Mouse (Mus musculus) yolk sac, embryonic 10.5 days (tissue): Measurements from ENCODE around the gene Mfge8.
A peak's percentile ranks its signal among the peaks of the same experiment; 100 is the strongest.

ENCODE experiments used
- DNase-seq: peaks from one replicate; pipeline ENCODE4 v3.0.0-alpha.2; 2017; ENCODE audit warnings: low spot score

The Mfge8 gene

GRCm38 (mm10) chr7:79148711-79149266, at the start of gene Mfge8:
Gene Mfge8, minus strand, starts transcription at chr7:79149060.
- DNase-seq, result peak; percentile 94

- DNase-seq, result no peak
These were observed 45.9 kb upstream of the Mfge8 start for GRCm38 (mm10) chr7:79194560-79195413.

DNA sequence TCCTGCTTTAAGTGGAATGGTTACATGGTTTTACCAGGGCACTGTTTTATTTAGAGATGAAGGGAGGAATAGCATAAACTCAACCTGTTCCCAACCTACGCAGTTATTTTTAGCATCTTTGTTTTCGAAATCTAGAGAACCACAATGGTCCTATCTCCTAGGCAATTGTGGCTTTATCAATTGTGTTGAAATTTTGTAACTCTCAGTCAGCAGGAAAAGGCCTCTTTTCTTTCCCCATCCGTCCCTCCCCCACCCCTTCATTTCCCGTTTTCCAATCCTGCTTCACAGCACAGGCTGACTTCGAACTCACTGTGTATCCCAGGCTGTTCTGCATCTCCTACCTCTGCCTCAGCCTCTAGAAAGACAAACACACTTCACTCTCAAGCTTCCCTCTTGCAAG, 45.1 kb upstream of the Mfge8 start:
- DNase-seq, result no peak

DNA sequence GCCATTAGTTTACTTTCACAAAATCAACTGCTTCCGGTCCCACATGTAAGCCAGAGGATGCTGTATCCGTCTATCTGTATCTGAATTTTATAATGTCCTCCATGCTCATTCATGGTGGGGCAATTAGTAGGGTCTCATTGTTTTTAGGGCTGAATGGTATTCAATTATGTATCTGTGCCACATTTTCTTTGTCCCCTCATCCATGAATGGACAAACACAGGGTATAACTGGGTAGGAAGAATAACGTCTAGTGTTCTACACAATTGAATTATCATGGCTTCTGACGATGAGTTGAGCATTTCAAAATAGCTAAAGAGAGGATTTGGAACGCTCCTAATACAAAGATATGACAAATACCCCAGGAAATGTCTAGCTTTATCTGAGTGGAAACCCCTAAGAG, 42.6 kb upstream of the Mfge8 start:
- DNase-seq, result no peak

- DNase-seq, result no peak
These were observed 41.7 kb upstream of the Mfge8 start for GRCm38 (mm10) chr7:79190592-79190991.

- no peak for DNase-seq
These were observed 40.4 kb upstream of the Mfge8 start for GRCm38 (mm10) chr7:79189211-79189610.

- DNase-seq, result no peak
These were observed 38.7 kb upstream of the Mfge8 start for GRCm38 (mm10) chr7:79187591-79187990.

DNA sequence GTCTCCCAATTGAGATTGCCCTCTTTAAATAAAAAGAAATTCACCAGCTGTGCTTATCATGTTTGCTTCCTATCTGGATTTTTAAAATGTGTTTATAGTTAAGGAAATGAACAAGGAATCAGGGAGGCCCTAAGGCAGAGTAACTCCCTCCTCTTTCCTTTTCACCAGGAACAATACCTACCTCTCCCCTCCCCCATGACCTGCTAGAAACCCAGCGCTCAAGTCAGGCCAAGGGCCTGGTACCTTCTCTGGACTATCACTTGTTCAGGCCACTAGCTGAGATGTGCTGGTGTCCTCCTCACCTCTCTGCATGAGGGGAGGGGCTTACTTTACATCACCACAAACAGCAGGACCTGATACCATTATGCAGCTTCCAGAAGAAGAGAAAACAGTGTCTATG, 34.6 kb upstream of the Mfge8 start:
- DNase-seq, result no peak

DNA sequence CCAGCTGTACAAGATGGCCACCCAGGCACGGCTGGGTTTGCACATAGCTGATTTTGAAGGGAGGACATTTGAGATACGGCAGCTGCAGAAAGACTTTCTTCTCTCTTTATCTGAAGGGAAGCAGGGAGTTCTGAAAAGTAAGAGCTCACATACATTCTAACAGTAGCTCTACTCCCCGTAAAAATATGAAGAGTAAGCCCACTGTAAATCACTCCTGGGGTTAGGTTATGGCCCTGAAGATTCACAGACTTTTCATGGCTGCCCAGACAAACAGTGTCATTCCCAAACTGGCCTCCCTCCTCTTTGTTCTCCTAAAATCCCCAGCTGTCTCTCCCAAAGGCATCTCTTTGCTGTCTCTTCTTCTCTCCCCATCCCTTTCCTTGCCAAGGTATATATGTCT, 24.9 kb upstream of the Mfge8 start:
- no peak for DNase-seq

- DNase-seq, result peak; percentile 54
These were observed 22.9 kb upstream of the Mfge8 start for GRCm38 (mm10) chr7:79171782-79172181.

DNA sequence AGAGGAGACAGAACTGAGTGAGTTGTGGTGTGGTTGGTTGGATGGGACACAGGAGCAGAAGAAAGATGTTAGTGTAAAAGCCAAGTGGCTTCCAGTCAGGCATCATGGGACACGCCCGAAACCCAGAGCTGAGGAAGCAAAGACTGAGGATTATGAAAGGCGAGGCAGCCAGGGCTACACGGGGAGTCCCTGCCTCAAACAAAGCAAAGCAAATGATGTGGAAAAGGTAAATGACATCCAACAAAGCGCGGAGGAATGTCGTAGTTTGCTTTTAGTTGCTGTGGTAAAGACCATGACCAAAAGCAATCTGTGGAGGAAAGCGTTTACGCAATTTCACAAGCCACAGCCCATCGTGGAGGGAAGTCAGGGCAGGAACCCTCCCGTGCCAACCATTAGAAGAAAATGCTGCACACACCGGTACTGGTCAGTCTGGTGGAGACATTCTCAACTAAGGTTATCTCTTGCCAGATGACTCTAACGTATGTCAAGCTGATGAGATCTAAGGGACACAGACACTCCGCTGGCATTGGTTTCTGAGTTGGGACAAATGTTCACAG, 18.2 kb upstream of the Mfge8 start:
- no peak for DNase-seq

GRCm38 (mm10) chr7:79159406-79159805, 10.5 kb upstream of the Mfge8 start:
- no peak for DNase-seq

DNA sequence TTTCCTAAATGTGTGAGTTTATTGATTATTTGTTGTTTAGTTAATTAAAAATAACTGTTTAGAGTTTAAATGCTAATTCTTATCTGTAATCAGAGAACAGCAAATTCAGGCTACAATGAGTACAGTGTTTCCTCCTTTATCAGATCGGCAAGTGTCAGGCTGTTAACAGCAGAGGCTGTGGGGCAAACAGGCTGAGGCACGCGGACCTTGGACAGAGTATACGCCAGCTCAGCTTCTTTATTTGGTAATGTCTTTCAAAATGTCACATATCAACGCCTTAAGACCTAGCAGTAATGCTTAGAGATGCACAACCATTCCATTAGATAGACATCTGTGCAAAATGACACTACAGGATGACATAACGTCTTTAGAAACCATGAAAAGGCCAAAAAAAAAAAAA, 662 bp upstream of the Mfge8 start:
- DNase-seq, result peak; percentile 61

GRCm38 (mm10) chr7:79147931-79148653, 768 bp downstream of the Mfge8 start:
- peak; percentile 64 for DNase-seq

DNA sequence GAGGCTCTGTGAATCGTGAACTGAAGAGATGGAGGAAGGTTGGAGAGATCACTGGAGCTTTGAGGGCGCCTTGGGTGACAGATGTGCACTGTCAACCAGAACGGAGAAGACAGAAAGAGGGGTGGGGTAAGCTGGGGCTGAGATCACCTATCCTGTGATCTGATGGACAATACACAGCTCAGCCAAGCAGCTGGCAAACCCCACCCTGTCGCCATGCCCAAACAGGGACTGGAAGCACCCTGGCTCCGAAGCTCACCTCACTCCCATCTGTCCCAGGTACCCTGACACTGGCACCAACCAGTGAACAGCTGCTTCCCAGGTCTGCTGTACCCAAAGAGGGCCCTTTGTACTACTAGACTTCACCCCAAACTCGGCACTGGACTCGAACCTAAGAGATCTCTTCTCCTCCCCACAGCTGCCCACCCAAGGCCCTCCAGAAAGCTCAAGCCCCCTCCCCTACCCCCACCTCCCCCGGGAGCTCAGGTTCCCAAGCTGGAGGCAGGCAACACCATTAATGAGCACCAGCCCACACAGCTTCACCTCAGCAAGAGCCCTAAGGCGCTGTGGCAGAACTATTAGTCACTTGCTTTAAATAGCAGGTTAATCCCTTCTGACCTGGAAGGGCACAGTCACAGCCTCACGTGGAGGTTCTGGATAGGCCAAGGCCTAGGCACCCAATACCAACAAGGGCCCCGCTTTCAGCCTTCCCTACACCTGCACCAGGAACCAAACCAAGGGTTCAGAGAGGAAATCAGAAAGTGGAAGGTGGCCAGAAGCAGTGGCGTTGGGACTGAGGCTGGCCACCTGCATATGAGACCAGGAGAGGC, 1.6 kb downstream of the Mfge8 start:
- no peak for DNase-seq

- DNase-seq, result peak; percentile 74
These were observed 8.0 kb downstream of the Mfge8 start for GRCm38 (mm10) chr7:79140897-79141296.

DNA sequence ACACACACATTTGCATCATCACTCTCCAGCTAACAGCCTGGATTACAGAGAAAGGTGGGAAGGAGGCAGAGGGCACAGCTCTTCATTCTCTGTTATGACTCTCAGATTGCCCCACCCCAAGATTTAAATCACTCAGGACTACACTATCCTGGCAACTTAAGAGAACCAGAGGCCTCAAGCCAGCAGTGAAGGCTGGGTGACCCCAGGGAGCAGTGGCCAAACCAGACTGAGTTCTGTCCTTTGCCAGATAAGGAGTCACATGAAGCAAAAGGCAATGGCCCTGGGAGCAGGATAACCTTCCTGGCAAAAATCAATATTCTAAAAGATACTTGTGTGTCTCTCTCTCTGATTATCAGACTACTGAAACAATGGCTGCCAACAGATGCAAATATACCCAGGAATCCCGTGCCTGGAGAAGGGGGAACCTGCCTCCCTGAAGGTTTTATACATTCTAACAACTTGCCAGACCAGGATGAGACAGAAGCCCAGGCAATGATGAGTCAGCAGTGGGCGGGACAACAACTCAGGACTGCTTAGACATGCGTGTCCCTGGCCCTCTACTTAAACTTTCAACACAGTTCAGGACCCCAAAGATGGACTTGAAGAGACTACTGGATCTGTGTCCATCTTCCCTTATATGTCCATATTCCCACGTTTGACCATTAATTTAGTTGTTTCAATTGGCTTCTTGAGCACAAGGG, 8.8 kb downstream of the Mfge8 start:
- peak; percentile 37 for DNase-seq

GRCm38 (mm10) chr7:79139328-79139824, 9.5 kb downstream of the Mfge8 start:
- no peak for DNase-seq

GRCm38 (mm10) chr7:79133391-79133790, 15.5 kb downstream of the Mfge8 start:
- DNase-seq, result peak; percentile 83

DNA sequence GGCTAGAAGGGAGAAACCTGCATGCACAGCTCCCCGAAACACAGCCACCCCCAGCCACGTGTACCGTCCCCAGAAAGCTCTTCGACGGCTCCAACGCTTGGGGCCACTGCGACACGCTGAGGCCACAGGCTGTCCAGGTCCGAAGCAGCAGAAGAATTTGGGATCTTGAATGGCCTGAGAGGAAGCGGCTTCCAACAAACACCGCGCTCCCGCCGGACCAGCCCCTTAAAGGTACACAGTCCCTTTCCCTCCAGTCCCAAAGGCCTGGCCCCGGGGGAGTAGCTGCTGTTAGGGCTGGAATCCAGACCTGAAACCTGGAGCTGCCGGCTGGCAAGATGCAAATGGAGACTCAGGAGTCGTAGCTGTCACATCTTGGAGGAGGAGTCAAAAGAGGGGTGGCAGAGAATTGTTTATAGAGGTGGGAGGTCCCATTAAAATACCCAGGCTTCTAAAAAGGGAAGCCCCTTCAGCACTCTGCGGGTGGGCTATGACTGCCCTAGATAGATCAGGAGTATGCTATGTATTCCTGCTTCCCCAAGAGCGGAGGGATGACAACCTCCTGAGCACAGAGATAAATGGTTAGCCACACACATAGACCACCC, 17.9 kb downstream of the Mfge8 start, which contains the start of gene Hapln3:
TSS of gene Hapln3 (minus strand) at position 176 of the 602 bp plus-strand sequence.
- DNase-seq, result peak; percentile 48
